Mouse (Mus musculus) adrenal gland, adult (tissue): Measurements from ENCODE around the gene Il21.

ENCODE experiments used
- DNase-seq, 2 experiments: peaks; one replicate each; pipeline ENCODE4 v3.0.0; 2022 to 2023; ENCODE audit warnings: low spot score in 1 of 2; ENCODE audit not compliant: inconsistent age in 2 of 2

Gene Il21

GRCm38 (mm10) chr3:37198302-37198701 is 34.1 kb downstream of the Il21 start:
- no peak for DNase-seq

GRCm38 (mm10) chr3:37191953-37192352 is 40.5 kb downstream of the Il21 start:
- DNase-seq = no peak

GRCm38 (mm10) chr3:37185534-37185933 is 46.9 kb downstream of the Il21 start:
- DNase-seq = no peak

GRCm38 (mm10) chr3:37182415-37183269 is 49.8 kb downstream of the Il21 start:
- no peak for DNase-seq

- DNase-seq = no peak
Observed at GRCm38 (mm10) chr3:37181041-37181440, 51.4 kb downstream of the Il21 start.

GRCm38 (mm10) chr3:37180039-37180743 is 52.2 kb downstream of the Il21 start:
- DNase-seq = peak in 1 of 2 experiments; percentile 38

- no peak for DNase-seq
Observed at GRCm38 (mm10) chr3:37179472-37179871, 53.0 kb downstream of the Il21 start.

GRCm38 (mm10) chr3:37174711-37175572 is 57.5 kb downstream of the Il21 start:
- DNase-seq = no peak

GRCm38 (mm10) chr3:37173285-37173684 is 59.2 kb downstream of the Il21 start:
- DNase-seq = no peak
